Mouse (Mus musculus) layer of hippocampus, postnatal 14 days (tissue): Measurements from ENCODE around the gene Asic1. TPM values are rescaled to one million over a fixed set of nuclear protein-coding genes. Genes with fewer than 3 reads are reported as not detected.
"Not testable (repeated sequence)": the region's sequence is repeated elsewhere in the genome, so short reads cannot be mapped to it uniquely, and the experiment has no call there.

Experiments
- DNase-seq, 2 experiments: peaks; one replicate each; pipeline ENCODE4 v3.0.0; 2021 to 2022; ENCODE audit warnings: low spot score in 2 of 2, mixed read lengths in 1 of 2
- total RNA-seq, 2 experiments: library from RNA; stranded (reverse); gene quantifications; 2 replicates each; pipeline ENCODE4 v1.2.3; 2021

Gene Asic1
- total RNA-seq, 2 experiments from 2014 or later = 37.3 to 41.3 TPM

DNA sequence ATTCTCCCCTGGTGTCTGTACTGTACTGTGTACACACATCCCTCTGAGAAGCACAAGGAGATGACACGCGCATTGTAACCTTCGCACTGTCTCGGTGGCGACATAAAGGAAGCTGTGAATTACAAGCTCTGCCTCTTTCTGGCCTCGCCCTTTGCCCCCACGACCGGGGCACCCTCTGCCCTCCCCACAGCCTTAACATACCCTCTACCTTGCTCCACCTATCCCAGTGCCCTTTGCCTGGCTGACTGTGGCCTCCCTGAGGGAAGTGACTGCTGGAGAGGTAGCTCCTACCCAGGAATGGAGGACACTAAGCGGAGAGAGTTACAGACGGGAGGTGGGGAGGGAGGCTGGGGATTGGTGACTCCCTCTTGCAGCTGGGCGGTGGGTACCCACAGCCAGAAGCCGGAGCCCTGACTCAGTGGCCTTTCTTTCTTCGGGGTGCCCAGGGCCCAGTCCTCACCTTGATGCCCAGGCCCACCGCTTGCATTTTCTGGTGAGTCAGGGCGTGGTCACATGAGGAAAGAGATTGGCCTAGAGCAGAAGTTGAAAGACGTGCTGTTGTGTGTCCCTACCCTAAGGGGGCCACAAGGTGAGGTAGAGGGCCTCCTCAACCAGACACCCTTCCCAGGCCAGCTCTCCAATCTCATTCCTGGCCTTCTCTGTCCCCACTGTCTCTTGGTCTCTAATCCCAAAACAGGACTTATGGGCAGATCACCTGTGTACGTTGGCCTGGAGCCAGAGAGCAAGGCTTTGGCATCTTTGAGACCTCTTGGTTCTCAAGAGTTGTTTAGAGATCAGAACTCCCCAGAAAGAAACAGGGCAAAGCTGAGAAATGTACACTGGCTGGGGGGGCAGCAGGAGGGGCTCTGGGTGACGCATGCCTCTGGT is 30.3 kb downstream of the Asic1 start:
- no peak for DNase-seq

DNA sequence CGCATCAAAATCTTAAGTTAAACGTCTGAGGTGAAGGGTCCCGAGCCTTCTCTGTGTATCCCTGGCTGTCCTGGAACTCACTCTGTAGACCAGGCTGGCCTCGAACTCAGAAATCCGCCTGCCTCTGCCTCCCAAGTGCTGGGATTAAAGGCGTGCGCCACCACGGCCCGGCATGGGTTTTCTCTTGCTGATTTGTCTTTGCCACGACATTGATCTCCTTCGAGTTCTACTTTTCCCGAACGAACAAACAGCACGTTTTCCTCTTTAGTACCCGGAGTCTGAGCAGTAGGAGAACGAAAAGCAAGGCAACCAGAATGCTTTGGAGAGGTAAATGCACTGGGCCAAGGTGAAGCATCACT is 31.5 kb downstream of the Asic1 start:
- DNase-seq = not testable (repeated sequence)

DNA sequence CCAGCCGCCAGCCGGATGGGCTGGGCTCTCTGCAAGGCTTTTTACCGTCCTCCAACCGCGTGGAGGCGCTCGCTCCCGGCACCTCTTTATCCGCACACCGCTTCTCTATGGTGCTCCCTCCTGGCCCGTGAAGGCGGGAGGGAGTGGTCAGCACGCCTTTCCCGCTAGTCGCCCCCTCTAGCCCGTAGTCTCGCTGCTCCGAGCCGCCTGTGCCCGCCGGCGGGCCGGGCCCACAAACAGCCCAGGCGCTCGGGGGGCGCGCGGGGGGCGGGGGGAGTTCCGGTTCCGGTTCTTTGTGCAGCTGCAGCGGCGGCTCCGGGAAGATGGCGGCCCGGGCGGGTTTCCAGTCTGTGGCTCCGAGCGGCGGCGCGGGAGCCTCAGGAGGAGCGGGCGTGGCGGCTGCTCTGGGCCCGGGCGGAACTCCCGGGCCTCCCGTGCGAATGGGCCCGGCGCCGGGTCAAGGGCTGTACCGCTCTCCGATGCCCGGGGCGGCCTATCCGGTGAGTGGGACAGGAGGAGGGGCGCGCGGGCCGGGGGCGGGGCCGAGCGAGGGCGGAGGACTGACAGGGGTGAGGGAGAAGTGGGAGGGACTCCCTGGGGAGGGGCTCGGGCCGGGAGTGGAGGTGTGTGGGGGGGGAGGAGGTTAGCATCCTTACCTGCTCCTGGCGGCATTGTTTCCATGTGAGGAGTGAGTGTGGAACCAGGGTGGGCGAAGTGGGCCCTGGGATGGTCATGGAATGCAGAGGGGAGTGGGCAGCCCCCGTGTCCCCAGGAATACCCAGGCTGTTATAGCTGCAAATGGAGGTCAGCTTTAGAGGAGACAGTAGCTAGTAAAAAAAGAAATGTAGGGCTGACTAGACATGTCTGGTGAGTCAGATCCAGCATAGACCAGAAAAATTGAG is 32.1 kb downstream of the Asic1 start, which contains the start of gene Smarcd1:
TSS of gene Smarcd1 (plus strand) at position 131 of the 902 bp plus-strand sequence.
- DNase-seq = peak; percentile 95 to 97

DNA sequence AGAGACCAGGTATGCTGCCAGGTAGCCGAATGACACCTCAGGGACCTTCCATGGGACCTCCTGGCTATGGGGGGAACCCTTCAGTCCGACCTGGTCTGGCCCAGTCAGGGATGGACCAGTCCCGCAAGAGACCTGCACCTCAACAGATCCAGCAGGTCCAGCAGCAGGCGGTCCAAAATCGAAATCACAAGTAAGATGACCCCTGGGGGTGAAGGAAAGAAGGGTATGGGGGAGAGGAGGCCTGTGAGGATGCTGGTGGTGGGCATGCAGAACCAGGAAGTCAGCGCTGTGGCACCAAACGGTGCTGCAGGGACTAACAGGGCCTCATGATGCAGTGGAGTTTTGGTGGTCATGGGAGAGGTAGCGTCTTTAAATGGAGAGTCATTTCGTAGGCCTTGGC is 32.9 kb downstream of the Asic1 start:
- DNase-seq = no peak

DNA sequence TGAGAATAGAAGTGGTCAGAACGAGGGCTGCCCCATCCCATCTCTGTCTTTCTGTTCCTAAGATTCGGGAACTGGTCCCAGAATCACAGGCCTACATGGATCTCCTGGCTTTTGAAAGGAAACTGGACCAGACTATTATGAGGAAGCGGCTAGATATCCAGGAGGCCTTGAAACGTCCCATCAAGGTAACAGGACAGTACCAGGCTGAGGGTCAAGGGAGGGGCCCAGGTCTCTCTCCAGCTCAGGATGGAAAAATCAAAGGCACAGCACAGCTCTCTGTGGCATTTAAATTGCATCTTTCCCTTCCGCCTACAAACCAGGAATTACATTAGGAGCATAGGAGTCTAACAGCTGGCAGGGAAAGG is 33.5 kb downstream of the Asic1 start:
- no peak for DNase-seq

DNA sequence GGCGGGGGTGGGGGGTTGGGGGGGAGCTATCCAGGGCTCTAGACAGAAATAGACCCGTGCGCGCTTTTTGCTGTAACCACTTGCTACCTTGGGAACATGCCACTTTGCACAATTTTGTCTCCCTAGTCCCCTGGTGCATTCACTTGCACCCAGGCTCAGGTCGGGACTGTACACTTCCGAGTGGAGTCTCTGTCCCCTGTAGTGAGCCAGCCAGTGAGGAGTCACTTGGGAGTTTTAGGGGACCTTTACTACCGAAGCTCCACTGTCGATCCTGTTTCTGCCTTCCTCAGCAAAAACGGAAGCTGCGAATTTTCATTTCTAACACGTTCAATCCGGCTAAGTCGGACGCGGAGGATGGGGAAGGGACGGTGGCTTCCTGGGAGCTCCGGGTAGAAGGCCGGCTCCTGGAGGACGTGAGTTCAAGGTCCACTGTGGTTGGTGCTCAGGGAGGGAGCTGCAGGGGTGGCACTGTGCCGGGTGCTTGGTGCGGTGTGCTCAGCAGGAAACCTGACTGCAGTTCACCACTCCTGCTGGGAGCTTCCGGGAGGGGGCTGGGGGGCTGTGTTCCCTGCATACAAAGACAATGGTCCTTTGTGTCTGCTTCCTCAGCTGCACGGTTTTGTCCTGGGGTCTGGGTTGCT is 34.0 kb downstream of the Asic1 start:
- DNase-seq = no peak

DNA sequence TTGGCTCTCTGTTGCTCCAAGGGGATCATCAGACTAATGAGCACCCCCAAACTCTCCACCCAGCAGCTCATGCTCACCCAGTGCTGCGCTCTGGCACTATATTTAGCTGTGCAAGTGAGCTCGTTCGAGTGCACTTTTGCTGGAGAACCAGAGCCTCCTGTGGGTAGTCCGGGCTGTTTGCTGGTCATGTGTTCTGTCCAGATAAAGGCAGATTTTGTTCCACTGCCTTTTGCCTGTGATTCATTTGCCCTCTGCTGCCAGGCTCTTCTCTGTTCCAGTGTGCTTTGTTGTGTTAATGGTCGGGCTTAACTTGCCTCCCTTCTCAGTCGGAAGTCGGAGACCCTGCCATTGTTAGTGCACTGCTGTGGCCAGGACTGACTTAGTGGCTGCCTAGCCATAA is 34.7 kb downstream of the Asic1 start:
- DNase-seq = no peak

DNA sequence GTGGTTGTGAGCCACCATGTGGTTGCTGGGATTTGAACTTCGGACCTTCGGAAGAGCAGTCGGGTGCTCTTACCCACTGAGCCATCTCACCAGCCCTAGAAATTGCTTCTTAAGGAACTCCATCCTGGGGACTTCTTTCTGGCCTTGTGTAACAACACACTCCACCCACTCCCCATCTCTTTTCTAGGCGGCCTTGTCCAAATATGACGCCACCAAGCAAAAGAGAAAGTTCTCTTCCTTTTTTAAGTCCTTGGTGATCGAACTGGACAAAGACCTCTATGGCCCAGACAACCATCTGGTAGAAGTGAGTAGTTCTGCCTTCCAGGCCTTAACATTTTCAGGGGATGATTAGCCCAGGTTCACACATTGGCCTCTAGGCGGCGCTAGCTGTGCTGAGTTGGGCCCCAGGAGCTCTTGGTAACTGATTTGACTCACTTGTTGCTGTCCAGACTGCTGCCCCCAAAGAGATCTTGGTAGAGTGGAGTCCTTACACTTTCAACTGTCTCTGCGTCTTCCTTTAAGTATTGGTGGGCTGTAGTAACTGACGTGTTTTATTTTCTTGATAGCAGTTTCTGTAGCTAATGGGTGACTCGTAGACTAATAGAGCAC is 35.4 kb downstream of the Asic1 start, which contains the start of gene Gm17349:
TSS of gene Gm17349 (minus strand) at position 51 of the 609 bp plus-strand sequence.
- peak; percentile 62 to 73 for DNase-seq

DNA sequence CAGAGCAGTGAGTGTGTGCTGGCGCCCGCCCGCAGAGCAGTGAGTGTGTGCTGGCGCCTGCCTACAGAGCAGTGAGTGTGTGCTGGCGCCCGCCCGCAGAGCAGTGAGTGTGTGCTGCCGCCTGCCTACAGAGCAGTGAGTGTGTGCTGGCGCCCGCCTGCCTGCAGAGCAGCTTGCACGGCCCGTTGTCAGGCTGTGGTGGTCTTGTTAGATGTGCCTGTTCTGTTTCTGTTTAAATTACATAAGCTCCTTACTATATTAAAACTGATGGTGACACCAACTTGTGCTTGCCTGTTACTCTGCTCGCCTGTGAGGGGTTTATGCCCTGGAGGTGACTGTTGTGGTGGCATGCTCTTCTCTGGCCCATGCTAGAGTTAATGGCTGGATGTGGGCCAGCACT is 38.0 kb downstream of the Asic1 start:
- DNase-seq = no peak

DNA sequence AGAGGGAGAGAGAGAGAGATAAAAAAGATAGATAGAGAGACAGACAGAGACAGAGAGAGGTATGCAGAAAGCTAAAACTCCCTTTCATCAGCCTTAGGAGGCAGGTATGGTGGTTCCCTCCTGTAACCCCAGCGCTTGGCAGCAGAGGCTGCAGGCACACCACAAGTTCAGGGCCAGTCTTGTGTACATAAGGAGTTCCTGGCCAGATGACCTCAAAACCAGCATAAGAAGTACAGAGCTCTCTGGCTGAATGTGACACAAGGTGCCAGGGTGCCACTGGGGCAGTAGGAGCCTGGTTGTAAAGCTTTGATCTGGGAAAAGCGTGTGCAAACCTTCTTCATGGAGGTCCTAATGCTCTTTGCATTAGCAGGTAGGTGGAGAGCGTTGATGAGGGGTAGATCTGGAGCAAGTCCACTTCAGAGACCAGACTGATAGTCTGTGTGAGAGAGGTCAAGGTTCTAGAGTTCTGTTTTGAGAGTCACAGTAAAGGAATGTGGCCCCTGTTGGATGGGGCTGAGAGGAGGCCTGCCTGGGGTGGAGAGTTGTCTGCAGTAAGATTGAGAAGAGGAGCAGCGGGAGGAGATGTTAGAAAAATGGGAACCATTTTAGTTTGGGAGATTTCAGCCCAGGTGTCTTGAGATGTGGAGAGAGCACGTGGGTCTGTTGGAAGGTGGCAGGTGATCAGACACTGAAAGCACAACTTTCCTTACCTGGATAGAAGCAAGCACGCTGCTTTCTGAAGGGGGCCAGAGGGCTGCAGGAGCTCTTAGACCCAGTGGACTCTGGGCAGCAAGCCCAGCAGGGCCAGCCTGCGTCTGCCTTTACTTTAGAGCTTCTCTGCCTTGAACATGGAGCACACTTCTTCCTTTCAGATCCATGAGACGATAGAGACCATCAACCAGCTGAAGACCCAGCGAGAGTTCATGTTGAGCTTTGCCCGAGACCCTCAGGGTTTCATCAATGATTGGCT is 40.3 kb downstream of the Asic1 start:
- DNase-seq = no peak

DNA sequence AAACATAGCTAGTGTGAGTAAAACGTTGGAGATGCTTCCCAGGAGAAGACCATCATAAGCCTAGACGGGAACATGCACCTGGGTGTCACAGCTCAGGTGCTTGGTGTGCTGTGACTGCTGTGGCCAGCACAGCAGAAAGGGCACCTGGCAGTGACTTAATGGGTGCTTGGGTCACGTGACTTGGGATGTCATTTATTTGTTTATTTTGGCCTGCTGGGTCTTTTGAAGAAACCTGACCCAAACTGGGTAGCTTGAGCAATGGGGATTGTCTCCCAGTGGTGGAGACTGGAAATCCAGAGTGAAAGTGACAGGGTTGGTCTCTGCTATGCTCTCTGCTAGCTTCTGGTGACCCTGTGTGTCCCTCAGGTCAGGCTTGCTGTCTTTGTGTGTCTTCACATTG is 41.3 kb downstream of the Asic1 start:
- no peak for DNase-seq

DNA sequence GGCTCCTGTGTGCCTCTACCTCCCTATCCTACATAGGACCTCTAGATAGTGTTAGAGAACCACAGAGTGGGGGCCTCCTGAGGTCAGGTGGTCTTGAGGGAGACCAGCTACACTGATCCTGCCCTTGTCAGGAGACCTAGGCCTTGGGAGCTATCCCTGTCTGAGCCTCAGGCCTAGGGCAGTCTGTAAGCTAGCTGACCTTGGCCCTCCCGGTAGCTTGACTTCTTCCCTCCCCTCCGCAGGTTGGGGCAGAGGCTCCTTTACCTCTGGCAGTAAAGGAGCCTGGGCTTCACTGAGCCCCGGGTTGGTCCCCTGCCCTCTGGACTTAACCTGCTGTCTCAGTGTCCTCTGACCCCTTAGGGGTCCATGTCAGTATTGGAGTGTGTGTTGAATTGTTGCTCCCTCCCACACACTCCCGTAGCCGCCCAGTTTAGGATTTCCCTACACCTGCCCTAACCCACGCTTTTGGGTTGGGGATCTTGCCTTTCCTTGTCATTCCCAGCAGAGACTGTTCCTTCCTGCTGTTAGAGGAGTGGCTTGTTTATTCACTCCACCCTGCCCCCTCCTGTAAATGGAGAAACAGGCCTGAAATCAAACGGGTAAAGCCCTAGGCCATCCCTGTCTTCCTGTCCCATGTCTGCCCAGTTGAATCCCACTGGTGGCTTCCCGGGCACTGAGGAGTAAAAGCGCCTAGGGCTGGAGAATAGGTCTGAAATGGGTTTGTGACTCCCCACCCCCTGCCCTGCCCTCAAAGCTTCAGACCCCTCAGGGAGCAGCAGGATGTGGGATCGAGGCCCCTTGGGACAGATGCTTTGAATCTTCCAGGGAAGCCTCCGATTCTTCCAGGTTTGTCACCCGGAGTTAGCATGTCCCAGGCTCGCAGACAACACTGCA is 42.7 kb downstream of the Asic1 start:
- DNase-seq = no peak

DNA sequence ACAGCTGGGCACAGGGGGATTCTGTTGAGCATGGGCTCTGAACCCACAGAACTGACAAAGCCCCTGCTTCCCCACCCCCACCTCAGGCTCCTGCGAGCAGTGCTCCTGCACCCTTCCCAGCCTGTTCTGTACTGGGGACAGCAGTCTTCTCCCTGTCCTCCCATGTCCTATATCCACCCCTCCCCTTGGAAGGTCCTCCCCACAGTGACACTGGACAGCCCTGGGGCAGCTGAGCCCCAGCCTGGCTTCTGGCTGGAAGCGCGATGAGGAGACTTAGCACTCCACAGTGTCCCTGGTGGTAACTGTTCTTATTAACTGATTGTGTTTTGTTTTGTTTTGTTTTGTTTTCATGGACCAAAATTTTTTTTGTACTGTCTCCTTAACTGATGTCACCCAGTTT is 43.4 kb downstream of the Asic1 start:
- DNase-seq = no peak

DNA sequence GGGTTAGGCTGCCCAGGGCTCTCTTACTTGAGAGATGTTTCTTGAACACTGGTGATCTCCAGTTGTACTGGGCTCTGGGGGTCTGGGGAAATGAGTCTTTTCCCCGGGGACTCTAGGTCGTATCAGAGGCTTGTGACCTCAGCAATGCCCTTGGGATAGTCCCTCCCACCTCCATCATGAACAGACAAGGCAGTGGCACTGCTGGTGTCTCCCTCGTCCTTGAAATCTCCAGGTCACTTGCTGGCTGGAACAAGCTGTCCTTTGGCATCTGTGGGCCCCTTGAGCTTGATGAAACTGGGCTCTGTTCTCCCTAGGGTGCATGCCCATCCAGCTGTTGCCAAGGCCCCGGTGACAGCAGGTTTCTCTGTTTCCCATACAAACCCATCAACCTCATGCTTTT is 44.0 kb downstream of the Asic1 start:
- peak in 1 of 2 experiments; percentile 41 for DNase-seq

DNA sequence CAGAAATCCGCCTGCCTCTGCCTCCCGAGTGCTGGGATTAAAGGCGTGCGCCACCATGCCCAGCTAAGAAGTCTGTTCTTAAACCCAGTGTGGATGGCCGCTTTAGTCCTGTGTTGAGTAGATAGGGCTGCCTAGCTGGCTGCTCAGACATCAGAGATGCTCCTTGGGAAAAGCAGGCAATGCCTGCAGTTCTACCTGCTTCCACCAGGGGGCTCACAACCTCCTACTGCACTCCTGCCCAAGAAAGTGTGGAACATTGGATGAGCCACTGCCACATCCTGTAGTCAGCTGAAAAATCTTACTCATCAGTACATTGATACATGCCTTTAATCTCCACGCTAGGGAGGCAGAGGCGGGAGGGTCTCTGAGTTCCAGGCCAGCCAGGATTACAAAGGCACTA is 44.7 kb downstream of the Asic1 start:
- DNase-seq = peak; percentile 81 to 86

DNA sequence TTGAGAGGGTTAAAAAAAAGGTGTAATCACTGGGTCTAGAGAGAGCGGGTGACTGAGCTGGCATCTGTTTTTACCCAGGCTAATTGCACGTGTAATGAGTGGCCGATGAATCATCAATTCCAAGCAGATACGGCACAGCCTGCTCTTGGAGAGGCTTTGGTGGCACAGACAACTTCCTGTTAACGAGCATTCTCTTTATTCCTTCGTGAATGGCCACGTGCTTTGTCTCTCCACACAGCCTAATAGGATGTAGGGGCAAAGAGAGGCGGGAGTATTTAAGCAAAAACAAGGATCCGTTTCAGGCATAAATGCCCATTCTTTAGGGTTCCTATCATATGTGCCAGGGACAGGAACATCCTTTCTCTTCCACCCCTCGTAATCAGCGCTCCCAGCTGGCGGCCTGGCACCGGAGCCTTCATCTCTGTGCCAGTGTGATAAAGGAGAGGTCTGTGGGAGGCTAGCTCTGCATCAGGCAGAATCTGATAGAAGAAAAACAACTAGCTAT is 45.2 kb downstream of the Asic1 start:
- peak; percentile 82 to 94 for DNase-seq

DNA sequence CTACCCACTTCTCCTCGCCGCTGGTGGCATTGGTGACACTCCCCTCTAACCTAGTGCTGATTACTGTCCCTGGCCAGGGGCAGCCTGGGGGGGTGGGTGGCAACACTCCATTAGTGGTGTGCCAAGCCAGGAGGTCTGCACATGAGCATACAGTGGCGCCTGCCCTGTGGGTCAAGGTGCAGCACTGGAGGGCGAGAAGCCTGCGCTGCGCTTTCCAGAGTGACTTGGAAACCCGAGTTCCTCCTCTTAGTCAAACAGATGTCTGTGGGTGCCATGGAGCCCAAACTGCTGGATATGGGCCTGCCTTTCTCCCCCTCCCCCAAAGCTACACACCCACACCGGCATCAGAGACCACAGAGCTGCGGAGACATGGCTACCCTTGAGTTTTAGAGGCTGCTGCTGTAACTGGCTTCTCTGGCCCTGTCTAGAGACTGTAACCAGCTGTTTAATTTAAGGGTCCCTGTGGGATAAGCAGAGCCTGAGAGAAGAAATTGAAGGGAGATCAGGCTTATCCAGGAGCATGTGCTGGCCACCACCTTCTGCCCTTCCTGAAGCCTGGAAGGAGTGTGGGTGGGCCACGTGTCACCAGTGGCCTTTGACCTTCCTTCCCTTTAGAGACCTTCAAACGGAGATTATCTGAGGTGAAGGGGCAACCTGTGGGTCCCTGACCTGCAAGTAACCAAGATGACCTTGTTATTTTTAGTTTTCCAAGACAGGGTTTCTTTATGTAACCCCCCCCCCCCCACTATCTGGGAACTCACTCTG is 46.0 kb downstream of the Asic1 start:
- peak; percentile 48 to 52 for DNase-seq

DNA sequence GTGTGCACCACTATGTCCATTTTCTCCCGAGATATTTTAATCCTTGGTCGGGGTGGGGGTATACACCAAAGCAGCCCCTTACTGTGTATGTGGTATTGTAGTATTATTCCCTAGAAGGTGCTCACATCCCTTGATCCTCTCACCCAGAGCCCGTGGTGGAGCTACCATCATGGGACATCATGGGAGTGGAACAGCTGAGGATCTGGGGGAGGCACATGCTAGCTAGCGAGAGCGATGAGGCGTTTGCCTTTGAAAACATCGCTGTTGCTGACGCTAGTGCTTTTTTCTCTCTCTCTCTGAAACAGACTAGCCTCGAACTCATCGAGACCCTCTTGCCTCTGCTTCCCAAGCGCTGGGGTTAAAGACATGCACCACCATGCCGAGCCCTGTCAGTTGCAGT is 46.6 kb downstream of the Asic1 start:
- DNase-seq = peak in 1 of 2 experiments; percentile 55
